Mouse (Mus musculus): ENCODE results near the gene Myd88.

Myd88 gene

GRCm38 (mm10) chr9:119340212-119340580 lies 1.0 kb downstream of the Myd88 start:
- no peak for DNase-seq (ENCODE audit: low spot score in 2 of 2)

GRCm38 (mm10) chr9:119339558-119340211 lies 1.5 kb downstream of the Myd88 start, which contains the start of gene Acaa1a:
TSS of gene Acaa1a (plus strand) at chr9:119339676.
- DNase-seq (ENCODE audit: low spot score in 2 of 2): peak; percentile 66 to 84

- DNase-seq (ENCODE audit: low spot score in 2 of 2): no peak
Measured at GRCm38 (mm10) chr9:119339106-119339505, 2.1 kb downstream of the Myd88 start.

GRCm38 (mm10) chr9:119338350-119338749 lies 2.9 kb downstream of the Myd88 start:
- no peak for DNase-seq (ENCODE audit: low spot score in 2 of 2)

- no peak for DNase-seq (ENCODE audit: low spot score in 2 of 2)
Measured at GRCm38 (mm10) chr9:119337842-119338241, 3.4 kb downstream of the Myd88 start.

GRCm38 (mm10) chr9:119335571-119335970 lies 5.6 kb downstream of the Myd88 start:
- no peak for DNase-seq (ENCODE audit: low spot score in 2 of 2)

GRCm38 (mm10) chr9:119334834-119335233 lies 6.4 kb downstream of the Myd88 start:
- DNase-seq (ENCODE audit: low spot score in 2 of 2): no peak

- DNase-seq (ENCODE audit: low spot score in 2 of 2): no peak
Measured at GRCm38 (mm10) chr9:119334324-119334723, 6.9 kb downstream of the Myd88 start.

- DNase-seq (ENCODE audit: low spot score in 2 of 2): peak; percentile 22 to 45
Measured at GRCm38 (mm10) chr9:119330186-119330963, 10.8 kb downstream of the Myd88 start.

GRCm38 (mm10) chr9:119328488-119328887 lies 12.7 kb downstream of the Myd88 start:
- DNase-seq (ENCODE audit: low spot score in 2 of 2): no peak

- no peak for DNase-seq (ENCODE audit: low spot score in 2 of 2)
Measured at GRCm38 (mm10) chr9:119324130-119324529, 17.1 kb downstream of the Myd88 start.

- no peak for DNase-seq (ENCODE audit: low spot score in 2 of 2)
Measured at GRCm38 (mm10) chr9:119323260-119323645, 18.0 kb downstream of the Myd88 start.

- DNase-seq (ENCODE audit: low spot score in 2 of 2): peak; percentile 99 to 100
Measured at GRCm38 (mm10) chr9:119322289-119323259, 18.6 kb downstream of the Myd88 start, which contains the start of gene Oxsr1. TSS of gene Oxsr1 (minus strand) at chr9:119322427.

GRCm38 (mm10) chr9:119321392-119322229 lies 19.6 kb downstream of the Myd88 start:
- no peak for DNase-seq (ENCODE audit: low spot score in 2 of 2)

GRCm38 (mm10) chr9:119320946-119321345 lies 20.3 kb downstream of the Myd88 start:
- no peak for DNase-seq (ENCODE audit: low spot score in 2 of 2)

GRCm38 (mm10) chr9:119320446-119320845 lies 20.8 kb downstream of the Myd88 start:
- DNase-seq (ENCODE audit: low spot score in 2 of 2): no peak

GRCm38 (mm10) chr9:119318891-119319290 lies 22.3 kb downstream of the Myd88 start:
- DNase-seq (ENCODE audit: low spot score in 2 of 2): no peak

- DNase-seq (ENCODE audit: low spot score in 2 of 2): no peak
Measured at GRCm38 (mm10) chr9:119313096-119313495, 28.1 kb downstream of the Myd88 start.

GRCm38 (mm10) chr9:119309067-119309466 lies 32.1 kb downstream of the Myd88 start:
- DNase-seq (ENCODE audit: low spot score in 2 of 2): no peak

GRCm38 (mm10) chr9:119305863-119306262 lies 35.3 kb downstream of the Myd88 start:
- DNase-seq (ENCODE audit: low spot score in 2 of 2): no peak

- no peak for DNase-seq (ENCODE audit: low spot score in 2 of 2)
Measured at GRCm38 (mm10) chr9:119298563-119298962, 42.6 kb downstream of the Myd88 start.

All from urinary bladder, adult 18-20 months (tissue).